Mouse (Mus musculus) liver, embryonic 14.5 days (tissue): Measurements from ENCODE around the gene Il17rc. TPM values are rescaled to one million over a fixed set of nuclear protein-coding genes. Genes with fewer than 3 reads are reported as not detected.

Source experiments
- ATAC-seq: fragments of 200-750 bp; cut with Nextera tagmentation; 2 replicates; pipeline ENCODE4 v1.8.0; 2017; ENCODE audit warnings: moderate number of reproducible peaks, mild to moderate bottlenecking, moderate library complexity; ENCODE audit not compliant: insufficient read depth
- DNase-seq, 3 experiments: peaks; one replicate each; pipeline ENCODE4 v3.0.0-alpha.2; 2012 to 2013; ENCODE audit warnings: low read depth in 3 of 3, low spot score in 3 of 3
- H3K27ac ChIP-seq: fragments of 300-500 bp; sonication (generic); 2 replicates; pipeline ENCODE4 v1.5.1; 2014; ENCODE audit warnings: moderate library complexity, mild to moderate bottlenecking, control low read depth, inconsistent platforms
- H3K27me3 ChIP-seq: fragments of 300-500 bp; sonication (generic); 2 replicates; pipeline ENCODE4 v1.6.1; 2014; ENCODE audit warnings: mild to moderate bottlenecking, low read length, moderate library complexity; ENCODE audit not compliant: control insufficient read depth, insufficient read depth
- H3K36me3 ChIP-seq: fragments of 300-500 bp; sonication (generic); replicated peaks from 2 replicates; pipeline ENCODE4 v1.6.1; 2014; ENCODE audit warnings: low read depth; ENCODE audit not compliant: control insufficient read depth, insufficient read depth
- H3K4me1 ChIP-seq, 2 experiments: fragments of 200-500 bp in 1 of 2; fragments of 300-500 bp in 1 of 2; sonication (generic) in 1 of 2; replicated peaks; 2 replicates each; pipeline ENCODE4 v1.6.1; 2012 to 2014; ENCODE audit warnings: antibody characterized with exemption in 1 of 2, inconsistent platforms in 1 of 2, low read length in 1 of 2; ENCODE audit not compliant: control insufficient read depth in 2 of 2, insufficient read depth in 2 of 2
- H3K4me2 ChIP-seq: fragments of 300-500 bp; sonication (generic); 2 replicates; pipeline ENCODE4 v1.6.1; 2014; ENCODE audit warnings: low read depth, mild to moderate bottlenecking, control low read depth, moderate library complexity
- H3K4me3 ChIP-seq, 2 experiments: fragments of 200-500 bp in 1 of 2; fragments of 300-500 bp in 1 of 2; sonication (generic) in 1 of 2; 2 replicates each; pipeline ENCODE4 v1.5.1; 2012 to 2014; ENCODE audit warnings: low read depth in 2 of 2, low read length in 2 of 2, mild to moderate bottlenecking in 2 of 2, control low read depth in 1 of 2, inconsistent platforms in 1 of 2, moderate library complexity in 1 of 2; ENCODE audit not compliant: insufficient read depth in 1 of 2
- H3K9ac ChIP-seq: fragments of 300-500 bp; sonication (generic); replicated peaks from 2 replicates; pipeline ENCODE4 v1.6.1; 2014; ENCODE audit warnings: mild to moderate bottlenecking, control low read depth, moderate library complexity
- H3K9me3 ChIP-seq: fragments of 300-500 bp; sonication (generic); 2 replicates; pipeline ENCODE4 v1.6.1; 2016; ENCODE audit warnings: low read length, mixed read lengths; ENCODE audit not compliant: control insufficient read depth
- CTCF ChIP-seq: IDR thresholded peaks from 2 replicates; pipeline ENCODE4 v1.5.1; 2016; ENCODE audit warnings: antibody characterized with exemption, low read depth, control low read depth
- EP300 ChIP-seq: IDR thresholded peaks from 2 replicates; pipeline ENCODE4 v1.6.1; 2016; ENCODE audit warnings: antibody characterized with exemption, low read depth
- WGBS: fragments of 180-500 bp; shearing (Covaris S2); extraction: QIAGEN DNeasy Blood & Tissue Kit; methylation state at CpG from one replicate; pipeline ENCODE4 v1.1.7; 2014; ENCODE audit not compliant: insufficient replicate concordance; 5-methylcytosine and 5-hydroxymethylcytosine counted together
- polyA plus RNA-seq, 2 experiments: library from polyadenylated mRNA; depleted of rRNA in 1 of 2; stranded (reverse) in 1 of 2; unstranded in 1 of 2; fragments of >200 nt; fragmentation: Nextera tagmentation in 1 of 2; extraction: Ambion mirVana in 1 of 2; gene quantifications; 2 replicates each; pipeline versions ENCODE4 v1.2.1 to v1.2.3; 2012 to 2014

Gene Il17rc
- polyA plus RNA-seq, 2 experiments, result 3.4 TPM

DNA sequence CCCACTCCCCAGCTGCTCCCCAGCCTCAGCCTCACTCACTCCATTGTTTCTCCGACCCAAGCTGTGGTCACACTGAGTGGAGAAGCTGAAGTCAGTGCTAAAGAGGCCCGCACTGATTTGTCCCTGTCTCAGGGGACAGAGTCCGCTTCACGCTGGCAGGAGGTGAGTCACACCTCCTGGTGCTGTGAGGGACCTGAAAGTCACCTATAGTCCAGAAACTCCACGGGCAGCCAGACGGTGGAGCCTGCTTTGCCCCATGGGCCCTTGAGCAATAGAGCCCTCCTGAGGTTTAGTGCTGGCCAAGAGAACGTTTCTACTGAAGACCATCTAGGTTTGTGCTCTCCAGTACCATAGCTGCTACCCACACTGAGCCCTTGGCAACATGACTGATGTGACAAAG is 36.5 kb upstream of the Il17rc start:
- DNase-seq (no peak), ATAC-seq (no peak)
- Histone ChIP-seq H3K4me2 (no peak overlapping the region), H3K27me3 (no peaks in the 10 kb centered on the region), H3K4me1 (no peaks in the 10 kb centered on the region), H3K4me3 (no peak overlapping the region), H3K9me3 (no peaks in the 10 kb centered on the region), H3K9ac (no peak overlapping the region), H3K27ac (no peak overlapping the region), H3K36me3 (no peaks in the 10 kb centered on the region)
- TF ChIP-seq CTCF (no peak), EP300 (no peak)
- 52% methylated on average over 7 of the region's 7 CpGs for WGBS

DNA sequence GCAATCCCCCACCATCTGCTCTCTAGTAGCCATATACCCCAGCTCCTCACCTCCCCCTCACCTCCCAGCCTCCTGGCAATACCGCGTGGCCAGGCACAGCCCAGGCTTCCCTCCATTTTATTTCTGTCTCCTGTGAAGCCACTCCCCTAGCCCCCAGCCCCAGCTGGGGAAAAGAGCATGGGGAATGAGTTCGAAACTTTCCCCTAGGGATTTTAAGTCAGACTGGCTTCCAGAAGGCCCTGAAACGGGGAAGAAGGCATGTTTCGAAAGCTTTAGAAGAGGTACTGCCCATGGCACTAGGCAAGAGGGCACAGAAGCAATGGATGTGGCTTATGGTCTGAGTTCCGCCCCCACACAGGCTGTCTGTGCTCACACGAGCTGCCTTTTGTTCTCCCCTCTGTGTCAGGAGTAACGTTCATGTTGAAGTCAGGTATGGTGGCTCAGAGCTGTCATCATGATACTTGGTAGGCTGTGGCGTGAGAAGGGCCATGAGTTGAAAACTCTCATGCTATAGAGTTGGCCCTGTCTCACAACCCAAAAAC is 35.5 kb upstream of the Il17rc start, which contains the start of gene Cidec:
Cidec (minus strand) TSS at position 97 of the 542 bp plus-strand sequence.
- no peak for DNase-seq
- no peak within 1 kb of the TSS for H3K4me2 ChIP-seq

DNA sequence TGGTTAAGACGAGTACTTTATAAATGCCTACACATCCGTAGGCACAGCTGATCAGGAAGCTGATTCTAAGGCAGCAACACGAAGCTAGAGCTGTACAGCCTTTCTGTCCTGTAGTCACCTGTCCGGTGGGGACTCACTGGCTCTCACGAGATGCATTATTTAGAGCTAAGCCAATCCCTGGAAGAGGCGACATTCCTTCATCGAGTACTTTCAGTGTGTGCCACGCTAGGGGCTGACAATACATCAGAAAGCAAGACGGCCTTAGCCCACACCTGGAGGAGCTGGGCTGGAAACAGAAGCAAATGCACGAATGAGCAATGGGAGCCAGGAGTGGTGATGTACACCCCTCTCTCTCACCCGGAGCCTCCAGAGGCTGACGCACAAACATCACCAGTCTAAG is 34.1 kb upstream of the Il17rc start:
- Histone ChIP-seq H3K9ac (no peak overlapping the region), H3K27me3 (no peaks in the 10 kb centered on the region), H3K9me3 (no peaks in the 10 kb centered on the region), H3K4me2 (no peak overlapping the region), H3K27ac (no peak overlapping the region), H3K36me3 (no peaks in the 10 kb centered on the region), H3K4me1 (0 out of 4 replicates have a peak, but pooled peaks cover 0 to 3% of the 10 kb centered on the region in 2 experiments), H3K4me3 (no peak overlapping the region)
- ATAC-seq (no peak), DNase-seq (no peak)
- TF ChIP-seq EP300 (no peak), CTCF (no peak)
- WGBS, result 59% methylated on average over 12 of the region's 12 CpGs

More for the DNA sequence above, 35.5 kb upstream of the Il17rc start, which contains the start of gene Cidec:
- Histone ChIP-seq H3K36me3 (no peaks in the 10 kb centered on the region), H3K9ac (no peak within 1 kb of the TSS), H3K4me1 (no peaks in the 10 kb centered on the region), H3K27me3 (no peaks in the 10 kb centered on the region), H3K4me3 (no peak within 1 kb of the TSS), H3K9me3 (no peaks in the 10 kb centered on the region), H3K27ac (no peak within 1 kb of the TSS)
- TF ChIP-seq EP300 (no peak), CTCF (no peak)
- 57% methylated on average over 9 of the region's 9 CpGs for WGBS
- ATAC-seq, result no peak

DNA sequence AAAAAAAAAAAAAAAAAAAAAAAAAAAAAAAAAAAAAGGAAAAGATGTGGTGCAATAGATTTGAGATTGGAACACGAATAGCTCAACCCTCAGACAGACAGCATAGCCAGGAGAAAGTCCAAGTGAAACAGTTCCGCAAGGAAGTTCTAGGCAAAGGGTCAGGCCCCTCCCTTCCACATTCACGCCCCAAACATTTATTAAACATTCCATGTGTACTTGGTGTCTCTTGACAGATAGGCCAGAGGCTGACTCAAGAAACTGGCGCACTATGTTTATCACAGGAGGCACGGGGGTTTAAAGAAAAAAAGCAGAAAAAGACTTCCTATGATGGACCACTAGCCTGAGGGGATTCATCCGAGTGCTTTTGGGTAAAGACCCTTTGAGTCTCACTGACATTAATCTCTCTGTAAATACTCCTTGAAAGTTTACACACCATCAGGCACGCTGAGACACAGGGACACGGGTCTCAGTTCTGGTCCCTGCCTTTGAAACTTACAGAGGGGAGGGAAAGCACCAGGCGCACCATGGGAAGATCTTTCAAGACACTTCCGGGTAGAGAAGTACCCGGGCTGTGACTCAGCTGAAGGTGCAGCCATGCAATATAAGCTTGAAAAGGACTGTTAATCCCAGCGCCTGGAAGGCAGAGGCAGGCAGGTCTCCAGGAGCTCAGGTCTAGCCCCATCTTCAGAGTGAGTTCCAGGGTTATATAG is 32.4 kb upstream of the Il17rc start:
- DNase-seq, result no peak
- Histone ChIP-seq H3K36me3 (no peaks in the 10 kb centered on the region), H3K4me3 (no peak overlapping the region), H3K9me3 (no peaks in the 10 kb centered on the region), H3K4me2 (no peak overlapping the region), H3K9ac (no peak overlapping the region), H3K4me1 (peaks cover 6 to 9% of the 10 kb centered on the region in 2 experiments), H3K27me3 (no peaks in the 10 kb centered on the region), H3K27ac (no peak overlapping the region)
- no peak for ATAC-seq
- TF ChIP-seq EP300 (no peak), CTCF (no peak)
- 38% methylated on average over 12 of the region's 12 CpGs for WGBS

DNA sequence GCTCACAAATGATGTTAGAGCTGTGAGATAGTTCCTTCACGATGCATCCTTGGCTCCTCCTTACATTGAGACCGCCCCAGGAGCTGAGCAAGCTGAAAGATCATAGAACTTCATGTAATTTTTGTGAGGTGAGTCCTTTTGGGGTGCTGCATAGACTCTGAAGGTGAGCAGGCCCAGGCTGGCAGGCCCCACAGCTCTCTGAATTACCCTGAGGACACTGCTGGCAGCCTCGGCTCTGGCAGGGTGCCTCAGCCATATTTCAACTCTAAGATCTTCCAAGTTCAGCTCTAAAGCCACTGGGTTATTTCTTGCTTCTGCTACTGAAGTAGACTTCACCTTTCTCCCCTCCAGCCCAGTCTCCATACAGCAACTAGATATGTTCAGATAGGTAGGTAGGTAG is 30.5 kb upstream of the Il17rc start:
- no peak overlapping the region for H3K4me3 ChIP-seq
- peaks cover 9% of the 10 kb centered on the region in 2 experiments for H3K4me1 ChIP-seq
- H3K4me2 ChIP-seq, result no peak overlapping the region
- no peaks in the 10 kb centered on the region for H3K9me3 ChIP-seq
- WGBS, result 69% methylated on average over 3 of the region's 3 CpGs
- TF ChIP-seq EP300 (no peak), CTCF (no peak)
- no peaks in the 10 kb centered on the region for H3K36me3 ChIP-seq
- H3K27ac ChIP-seq, result no peak overlapping the region
- ATAC-seq (no peak), DNase-seq (no peak)
- H3K9ac ChIP-seq, result no peak overlapping the region
- no peaks in the 10 kb centered on the region for H3K27me3 ChIP-seq
